ENCODE assay signal across 19 mouse cellular contexts in genomic region chr5:63137957-63138356, GRCm38 (mm10).
A peak's percentile ranks its signal among the peaks of the same experiment; 100 is the strongest.
DNase-seq lines count a peak whose midpoint lies in the region; ATAC-seq lines count a peak whose summit lies in the region.
"Had no signal": no experiment of that assay in that cellular context is flagged by ENCODE, and none has a peak within 500 bp of the region (broad histone marks: within the 10 kb centered on the region; RNA-seq: fewer than 3 reads in every experiment).

No protein-coding gene starts in this region.

- DNase-seq in frontal cortex, postnatal 36 days (ENCODE audit: low spot score in 2 of 2) = no peak
- DNase-seq in brain, adult 2 months (ENCODE audit: low read depth, low spot score) = peak; percentile 37
- no peak for DNase-seq in adrenal gland, adult 18-20 months (ENCODE audit: low spot score in 2 of 2)
- DNase-seq: adrenal gland, adult 2 months; adrenal gland, adult 8-10 months; adrenal gland, postnatal 10 days; adrenal gland, postnatal 14 days; adrenal gland, postnatal 25 days; adrenal gland, postnatal 36 days; B cell, adult 2 months; cerebellum, adult 11 months; cerebellum, adult 11-12 months; cerebellum, adult 18-20 months; cerebellum, adult 2 months; cerebellum, adult 8-10 months had no signal

- ATAC-seq in frontal cortex, adult (ENCODE audit: low TSS enrichment) = peak; percentile 87
- ATAC-seq: activated CD4-positive, CD25-positive, alpha-beta regulatory T cell, adult 4 months; CD4-positive, CD25-positive, alpha-beta regulatory T cell, adult 4 months; Patski had no signal
